Mouse (Mus musculus) frontal cortex, postnatal 14 days (tissue): ENCODE data around the gene Stac2.

Experiments used
- DNase-seq, 2 experiments: peaks; one replicate each; pipeline ENCODE4 v3.0.0; 2022; ENCODE audit warnings: low spot score in 2 of 2

Stac2 gene

DNA sequence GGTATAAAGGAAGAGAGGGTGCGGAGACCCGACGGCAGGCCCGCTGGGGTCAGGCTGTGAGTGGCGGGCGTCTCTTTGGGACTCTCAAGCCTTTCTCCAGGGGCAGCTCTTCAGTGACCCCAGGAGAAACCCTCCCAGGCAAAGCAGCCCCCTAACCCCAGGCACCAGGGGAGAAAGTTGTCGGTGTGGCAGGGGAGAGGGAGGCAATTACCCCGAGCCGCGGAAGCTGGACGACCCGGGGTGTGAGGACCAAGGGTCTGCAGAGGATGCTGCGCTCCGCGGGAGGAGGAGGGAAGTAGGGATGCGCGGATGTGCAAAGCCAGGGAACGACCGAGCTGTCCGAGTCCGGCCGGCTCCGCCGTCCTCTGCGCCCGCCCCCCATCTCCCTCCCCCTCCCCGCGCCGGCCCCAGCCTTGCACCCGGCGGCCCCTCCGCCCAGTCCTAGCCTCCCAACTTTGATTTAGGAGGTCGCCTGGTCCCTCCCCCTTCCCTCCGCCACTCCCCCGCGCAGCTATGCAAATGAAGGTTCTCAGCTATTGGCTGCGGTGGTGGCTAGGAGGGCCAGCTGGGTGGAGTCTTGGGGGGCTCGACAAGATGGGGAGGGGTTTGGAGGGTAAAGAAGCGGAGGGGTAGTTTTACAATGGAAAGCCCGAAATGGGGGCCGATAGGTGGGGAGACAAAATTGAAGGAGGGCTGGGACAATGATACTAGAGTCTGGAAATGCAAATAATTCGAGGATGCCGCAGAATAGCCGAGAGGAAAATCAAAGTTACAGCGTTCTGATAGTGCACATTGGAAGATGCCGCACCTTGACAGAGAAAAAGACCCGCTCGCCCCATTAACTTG is at the start of gene Stac2:
Gene Stac2 (minus strand): TSS at position 474 of the 846 bp plus-strand sequence.
- no peak for DNase-seq

DNA sequence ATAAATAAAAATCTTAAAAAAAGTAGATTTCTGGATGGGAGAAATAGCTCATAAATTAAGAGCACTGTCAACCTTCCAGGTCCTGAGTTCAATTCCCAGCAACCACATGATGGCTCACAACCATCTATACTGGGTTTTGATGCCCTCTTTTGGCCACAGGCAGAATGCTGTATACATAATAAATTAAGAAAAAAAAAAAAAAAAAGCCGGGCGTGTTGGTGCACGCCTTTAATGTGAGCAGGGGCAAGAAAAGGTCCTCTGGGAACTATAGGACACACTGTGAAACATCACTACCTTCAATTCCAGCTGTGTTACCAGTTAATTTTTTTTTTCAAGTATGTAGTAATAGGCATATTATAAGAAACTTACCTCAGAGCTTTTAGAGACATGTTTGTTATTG is 48.1 kb upstream of the Stac2 start:
- DNase-seq: no peak

- DNase-seq: no peak
Measured at GRCm38 (mm10) chr11:98090583-98090982, 37.3 kb upstream of the Stac2 start.

DNA sequence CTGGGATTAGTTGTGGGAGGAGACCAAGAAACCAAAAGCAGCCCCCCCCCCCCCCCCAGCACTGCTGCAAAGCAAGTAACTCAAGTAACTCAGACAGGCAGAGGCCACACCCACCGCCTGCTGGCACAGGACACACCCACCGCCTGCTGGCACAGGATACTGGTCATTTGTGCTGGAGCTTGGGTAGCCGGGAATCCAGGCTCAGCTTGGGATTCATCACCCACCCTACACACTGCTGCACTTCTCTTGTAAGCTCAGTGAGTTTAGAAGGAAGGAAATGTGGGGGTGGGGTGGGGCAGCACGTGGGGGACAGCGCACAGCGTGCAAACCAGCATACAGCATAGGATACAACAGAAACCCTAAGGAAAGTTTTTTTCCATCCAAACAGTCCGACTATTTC is 35.0 kb upstream of the Stac2 start:
- no peak for DNase-seq

GRCm38 (mm10) chr11:98086574-98086973 is 33.3 kb upstream of the Stac2 start:
- DNase-seq: no peak

GRCm38 (mm10) chr11:98086141-98086540 is 32.9 kb upstream of the Stac2 start:
- no peak for DNase-seq

DNA sequence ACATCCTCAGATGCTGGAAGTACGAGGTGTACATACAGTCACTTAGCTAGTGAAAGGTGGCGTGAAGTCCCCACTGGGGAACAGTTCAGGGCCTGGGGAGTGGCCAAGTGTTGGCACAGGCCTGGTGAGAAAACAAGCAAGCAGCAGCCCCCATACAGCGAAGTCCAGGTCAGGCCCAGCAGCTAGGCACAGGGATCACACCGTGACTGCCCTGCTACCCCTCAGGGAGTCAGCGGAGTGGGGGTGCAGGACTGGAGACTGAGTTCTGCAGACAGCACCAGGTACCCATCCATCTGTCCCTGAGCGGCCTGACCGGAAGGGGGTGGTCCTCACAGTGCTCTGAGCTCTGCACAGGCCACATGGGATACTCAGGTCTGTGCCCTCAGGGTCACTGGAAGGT is 29.5 kb upstream of the Stac2 start:
- no peak for DNase-seq

DNA sequence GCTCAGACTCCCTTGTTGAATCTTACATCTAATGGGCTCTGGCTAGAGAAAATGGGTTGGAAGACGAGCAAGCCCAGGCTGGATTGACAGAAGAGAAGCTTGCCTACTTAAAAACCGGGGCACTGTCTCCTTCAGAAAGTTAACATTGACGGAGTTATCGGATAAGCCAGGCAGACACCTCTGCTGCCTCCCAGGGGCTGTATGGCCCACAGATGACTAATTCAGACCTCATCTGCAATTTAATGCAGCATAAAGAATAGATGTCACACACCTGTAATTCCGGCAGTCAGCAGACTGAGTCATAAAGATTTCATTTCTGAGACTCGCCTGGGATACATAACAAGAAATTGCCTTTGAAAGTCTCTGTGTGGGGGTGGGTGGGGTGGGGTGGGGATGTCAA is 27.2 kb upstream of the Stac2 start:
- DNase-seq: no peak

DNA sequence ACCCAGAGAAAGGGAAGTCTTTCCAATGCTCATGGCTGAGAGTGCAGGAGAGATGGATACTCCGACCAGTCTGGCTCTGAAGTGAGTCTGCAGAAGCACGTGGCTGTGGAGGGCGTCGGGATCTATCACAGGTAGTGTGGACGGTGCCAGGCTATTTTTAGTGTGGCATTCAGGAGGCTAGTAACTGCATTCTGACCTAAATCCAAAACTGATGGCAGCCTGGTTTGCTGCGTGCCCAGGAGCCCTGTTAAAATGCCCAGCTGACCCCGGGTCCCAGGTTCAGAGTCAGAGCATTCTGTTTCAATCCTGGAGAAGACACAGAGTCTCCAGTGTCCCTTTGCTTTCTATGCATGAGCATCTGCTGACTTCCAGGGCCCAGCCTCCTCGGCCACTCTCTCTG is 23.8 kb upstream of the Stac2 start:
- no peak for DNase-seq

DNA sequence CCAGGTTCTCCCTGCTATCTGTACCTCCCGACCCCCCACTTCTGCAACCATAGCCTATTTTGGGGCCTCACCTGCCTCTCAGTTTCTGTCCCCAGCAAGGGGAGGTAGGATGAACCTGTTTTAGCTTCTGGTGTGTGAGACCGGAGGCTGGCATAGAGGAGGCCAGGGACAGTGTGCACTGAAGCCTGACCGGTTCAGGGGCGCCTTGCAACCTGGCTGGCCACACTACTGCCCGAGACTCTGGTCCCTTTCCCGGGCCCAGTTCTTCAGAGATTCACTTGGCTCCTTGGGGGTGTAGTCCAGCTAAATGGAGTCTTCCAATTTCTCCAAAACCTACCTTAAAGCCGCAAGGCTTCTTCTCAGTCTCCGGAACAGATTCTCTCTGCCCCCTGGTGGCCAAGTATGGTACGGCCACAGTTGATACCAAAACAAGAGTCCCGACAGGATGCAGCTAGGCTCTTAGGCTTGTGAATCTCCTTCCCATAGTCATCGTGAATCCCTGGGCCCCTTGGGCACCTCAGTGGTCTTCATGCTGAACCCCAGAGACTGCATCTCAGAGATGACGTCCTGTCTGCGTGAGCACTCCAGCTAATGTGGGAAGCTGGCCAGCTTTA is 22.0 kb upstream of the Stac2 start:
- peak; percentile 80 to 94 for DNase-seq

DNA sequence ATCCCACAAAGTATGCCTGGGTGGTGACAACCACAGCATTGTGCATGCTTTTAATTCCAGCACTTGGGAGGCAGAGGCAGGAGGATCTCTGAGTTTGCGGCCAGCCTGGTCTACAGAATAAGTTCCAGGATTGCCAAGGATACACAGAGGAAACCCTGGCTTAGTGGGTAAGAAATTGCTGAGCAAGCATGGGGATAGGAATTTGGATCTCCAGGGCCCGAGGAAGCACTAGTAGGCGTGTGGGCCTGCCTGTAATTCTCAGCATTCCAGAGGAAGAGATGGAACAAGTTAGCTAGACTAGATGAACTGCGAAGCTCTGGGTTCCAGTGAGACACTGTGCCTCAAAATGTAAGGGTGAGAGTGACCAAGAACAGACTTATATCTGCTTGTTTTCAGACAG is 20.2 kb upstream of the Stac2 start:
- DNase-seq: no peak

DNA sequence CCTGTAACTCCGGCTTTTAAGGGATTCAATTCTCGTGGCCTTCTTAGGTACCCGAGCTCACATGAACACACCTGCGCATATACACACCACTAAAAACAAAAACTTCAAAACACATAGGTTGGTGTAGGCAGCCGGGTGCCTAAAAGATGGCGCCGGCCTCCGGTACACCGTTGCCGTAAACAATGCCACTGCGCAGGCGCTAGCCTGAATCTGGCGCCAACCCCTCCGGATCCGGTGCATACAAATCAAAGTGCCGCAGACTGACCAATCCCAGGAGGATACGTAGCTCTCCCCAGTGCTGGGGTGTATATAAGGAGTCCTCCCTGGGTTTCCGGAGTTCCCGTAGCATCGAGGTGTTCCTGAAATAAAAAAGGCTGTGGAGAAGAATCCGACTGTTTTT is 14.0 kb upstream of the Stac2 start:
- no peak for DNase-seq

DNA sequence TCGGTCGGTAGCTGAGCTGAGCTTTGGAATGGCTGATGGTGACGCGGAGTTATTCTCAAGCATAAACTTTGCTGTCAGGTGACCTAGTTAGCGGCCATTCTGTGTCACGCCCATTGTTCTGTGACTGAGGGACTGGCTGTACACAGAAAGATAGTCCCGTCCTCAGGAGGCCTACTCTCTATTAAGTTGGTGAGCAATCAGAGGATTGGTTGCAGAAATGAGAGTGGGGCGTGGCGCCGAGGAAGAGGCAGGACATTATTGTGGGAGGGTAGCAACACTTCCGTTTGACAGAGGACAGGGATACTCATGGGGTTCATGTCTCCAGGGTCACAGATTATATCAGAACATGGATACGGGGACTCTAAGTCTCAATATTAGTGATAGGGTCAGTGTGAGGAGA is 12.9 kb upstream of the Stac2 start:
- DNase-seq: no peak

GRCm38 (mm10) chr11:98061904-98062562 is 8.8 kb upstream of the Stac2 start:
- no peak for DNase-seq

GRCm38 (mm10) chr11:98061441-98061840 is 8.2 kb upstream of the Stac2 start:
- no peak for DNase-seq

DNA sequence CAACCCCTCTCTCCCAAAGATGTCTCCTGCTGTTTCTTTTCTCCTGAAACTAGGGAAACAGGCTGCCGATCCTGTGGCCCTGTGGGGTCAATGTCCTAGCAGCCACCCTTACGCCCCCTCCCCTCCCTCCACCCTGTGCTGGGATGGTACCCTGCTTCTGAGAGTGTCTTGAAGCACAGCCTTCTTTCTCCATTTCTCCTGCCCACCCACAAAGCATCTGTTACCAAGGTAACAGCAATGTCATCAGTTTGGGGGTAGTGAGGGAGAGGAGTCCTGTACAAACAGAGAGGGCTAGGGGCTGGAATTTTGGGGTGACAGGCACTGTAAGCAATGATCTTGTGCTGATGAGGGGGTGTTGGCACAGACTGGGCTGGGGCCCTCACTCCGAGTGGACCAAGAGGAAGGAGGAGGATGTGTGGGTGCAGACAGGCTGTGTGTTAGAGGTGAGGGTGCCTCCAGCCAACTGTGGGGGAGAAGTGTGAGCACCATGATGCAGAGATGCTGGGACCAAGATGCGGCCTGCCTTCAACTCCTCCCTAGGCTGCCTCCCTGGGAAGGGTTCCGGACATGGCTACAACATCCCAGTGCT is 6.9 kb upstream of the Stac2 start:
- DNase-seq: no peak

GRCm38 (mm10) chr11:98059662-98060061 is 6.4 kb upstream of the Stac2 start:
- DNase-seq: no peak

DNA sequence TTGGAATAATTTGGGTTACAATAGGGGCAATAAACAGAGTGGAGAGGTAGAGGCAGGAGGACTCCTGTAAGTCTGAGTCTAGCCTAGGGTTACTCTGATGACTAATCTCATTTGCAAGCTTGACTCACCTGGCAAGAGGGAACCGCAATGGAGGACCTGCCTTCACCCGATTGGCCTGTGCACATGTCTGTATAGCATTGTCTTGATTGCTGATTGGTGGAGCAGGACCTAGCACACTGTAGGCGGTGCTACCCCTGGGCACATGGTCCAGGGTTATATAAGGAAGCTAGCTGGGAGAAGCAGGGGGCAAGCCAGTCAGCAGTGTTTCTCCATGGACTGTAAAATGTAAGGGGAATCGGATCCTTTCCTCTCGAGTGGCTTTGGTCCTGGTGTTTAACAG is 4.7 kb upstream of the Stac2 start:
- DNase-seq: no peak

DNA sequence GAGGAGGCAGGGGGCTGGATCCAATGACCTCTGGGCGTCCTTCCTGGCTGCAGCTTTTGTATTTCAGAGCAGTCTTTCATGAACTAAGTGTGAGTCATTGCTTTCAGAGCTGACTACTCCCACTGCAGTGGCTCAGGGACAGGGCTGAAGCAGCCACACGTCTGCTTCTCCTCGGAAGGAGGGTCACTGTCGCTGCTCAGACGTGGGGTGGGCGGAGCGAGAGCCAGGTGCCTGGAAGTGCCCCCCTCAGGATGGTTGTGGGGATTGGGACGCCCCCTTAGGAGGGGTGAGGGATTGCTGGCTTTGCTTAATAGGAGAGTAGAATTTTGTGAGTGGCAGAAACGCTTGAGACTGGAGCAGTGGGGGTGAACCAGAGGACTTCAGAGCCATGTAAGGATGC is 4.2 kb upstream of the Stac2 start:
- DNase-seq: no peak

DNA sequence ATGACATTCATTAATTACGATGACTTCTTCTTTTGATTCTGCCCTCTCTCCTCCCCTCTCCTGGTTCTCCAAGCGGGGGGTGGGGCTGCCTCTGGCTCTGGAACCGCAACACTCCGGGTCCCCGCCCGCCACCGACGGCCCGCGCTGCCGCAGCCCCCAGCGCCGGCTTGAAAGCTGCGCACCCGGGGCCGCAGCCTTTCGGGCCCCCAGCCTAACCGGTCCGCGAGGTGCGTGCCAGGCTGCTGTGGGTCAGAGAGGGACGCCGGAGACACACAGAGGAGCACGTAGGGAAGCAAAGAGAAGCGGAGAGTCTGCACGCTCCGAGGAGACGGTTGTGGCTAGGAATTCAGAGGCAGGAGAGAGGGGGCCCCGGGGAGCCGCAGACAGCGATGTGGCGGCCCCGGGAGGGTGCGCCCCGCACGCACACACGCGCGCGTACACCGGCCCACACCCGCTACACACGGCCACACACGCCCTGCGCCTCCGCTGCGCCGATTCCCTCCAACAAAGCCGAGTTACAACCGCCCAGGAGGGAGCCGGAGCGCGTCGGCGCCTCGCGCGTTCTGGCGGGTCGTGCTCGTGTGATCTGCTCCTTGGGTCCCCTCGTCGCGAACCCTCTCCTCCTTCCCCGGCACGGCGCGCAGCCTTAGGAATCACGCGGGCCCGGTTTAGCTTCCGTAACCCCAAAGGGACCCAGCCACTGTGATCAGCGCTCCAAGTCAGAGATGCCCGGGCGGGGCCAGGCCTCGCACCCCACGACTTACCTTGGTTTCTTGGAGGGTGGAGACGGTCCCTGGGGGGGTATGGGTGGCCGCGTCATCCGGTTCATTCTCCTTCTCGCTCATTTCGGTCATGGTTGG is 903 bp downstream of the Stac2 start:
- DNase-seq: no peak

DNA sequence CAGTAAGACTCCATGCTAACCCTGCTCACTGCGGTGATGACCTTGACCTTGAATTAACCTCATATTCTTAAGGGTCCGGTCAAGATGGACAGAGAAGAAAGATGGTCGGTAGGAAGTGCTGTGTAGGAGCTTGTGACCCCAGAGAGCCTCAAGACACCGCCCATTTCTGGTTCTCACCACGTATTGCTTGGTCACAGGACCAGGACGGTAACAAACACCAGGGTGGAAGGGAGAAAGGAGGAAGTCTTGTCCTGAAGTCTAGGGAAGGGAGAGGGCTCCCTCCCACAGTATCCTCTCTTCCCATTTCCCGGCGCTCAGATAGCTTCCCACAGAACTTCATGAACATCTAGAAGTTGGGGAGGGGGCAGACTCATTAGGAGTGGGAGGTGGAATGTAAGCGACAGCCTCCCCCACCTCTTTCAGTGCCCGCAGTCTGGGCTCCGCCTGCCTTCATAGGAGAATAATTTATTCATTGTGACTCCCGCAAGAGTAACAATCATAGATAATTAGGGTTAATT is 1.6 kb downstream of the Stac2 start:
- DNase-seq: no peak
